Mouse (Mus musculus) stomach, embryonic 16.5 days (tissue): ENCODE measurements around the gene Gm10563. TPM values are rescaled to one million over a fixed set of nuclear protein-coding genes. Genes with fewer than 3 reads are reported as not detected.

ENCODE experiments used
- ATAC-seq: fragments of 200-750 bp; cut with Nextera tagmentation; 2 replicates; pipeline ENCODE4 v1.8.0; 2017; ENCODE audit warnings: moderate number of reproducible peaks, moderate TSS enrichment; ENCODE audit not compliant: insufficient read depth, low FRiP score
- H3K27ac ChIP-seq: fragments of 300-500 bp; sonication (generic); 2 replicates; pipeline ENCODE4 v1.5.1; 2014; ENCODE audit warnings: low read length
- H3K27me3 ChIP-seq: fragments of 300-500 bp; sonication (generic); 2 replicates; pipeline ENCODE4 v1.6.1; 2014; ENCODE audit warnings: low read length, control low read depth, mixed read lengths; ENCODE audit not compliant: control insufficient read depth, insufficient read depth
- H3K36me3 ChIP-seq: fragments of 300-500 bp; sonication (generic); 2 replicates; pipeline ENCODE4 v1.6.1; 2014; ENCODE audit warnings: low read length; ENCODE audit not compliant: control insufficient read depth, insufficient read depth
- H3K4me1 ChIP-seq: fragments of 300-500 bp; sonication (generic); 2 replicates; pipeline ENCODE4 v1.6.1; 2014; ENCODE audit warnings: low read length, control low read depth, mixed read lengths; ENCODE audit not compliant: control insufficient read depth, insufficient read depth
- H3K4me2 ChIP-seq: fragments of 300-500 bp; sonication (generic); 2 replicates; pipeline ENCODE4 v1.6.1; 2014; ENCODE audit warnings: low read depth, low read length, mixed read lengths
- H3K4me3 ChIP-seq: fragments of 300-500 bp; sonication (generic); replicated peaks from 2 replicates; pipeline ENCODE4 v1.5.1; 2014; ENCODE audit warnings: mild to moderate bottlenecking, low read length
- H3K9ac ChIP-seq: fragments of 300-500 bp; sonication (generic); 2 replicates; pipeline ENCODE4 v1.6.1; 2014; ENCODE audit warnings: low read length
- H3K9me3 ChIP-seq: fragments of 300-500 bp; sonication (generic); replicated peaks from 2 replicates; pipeline ENCODE4 v1.6.1; 2016; ENCODE audit warnings: low read length, control low read depth; ENCODE audit not compliant: control insufficient read depth
- WGBS: fragments of 180-500 bp; shearing (Covaris S2); extraction: QIAGEN DNeasy Blood & Tissue Kit; methylation state at CpG from one replicate; pipeline ENCODE4 v1.1.7; 2014; 5-methylcytosine and 5-hydroxymethylcytosine counted together
- polyA plus RNA-seq: library from polyadenylated mRNA; unstranded; fragments of >200 nt; fragmentation: Nextera tagmentation; extraction: Ambion mirVana; gene quantifications from 2 replicates; pipeline ENCODE4 v1.2.1, GENCODE M21; 2015

Gm10563 gene
- polyA plus RNA-seq, 1 experiment from 2014 or later, result not detected

- no peak overlapping the region for H3K4me3 ChIP-seq
- no peak overlapping the region for H3K27ac ChIP-seq
- whole genome bisulfite sequencing, result 26% methylated on average over 1 of the region's 1 CpGs
- peaks cover 8% of the 10 kb centered on the region; the same call in 1 of the 2 replicates for H3K36me3 ChIP-seq
- no peak for ATAC-seq
- no peaks in the 10 kb centered on the region for H3K9me3 ChIP-seq
- H3K4me2 ChIP-seq, result no peak overlapping the region
- H3K27me3 ChIP-seq, result no peaks in the 10 kb centered on the region
- H3K9ac ChIP-seq, result no peak overlapping the region
- no peaks in the 10 kb centered on the region for H3K4me1 ChIP-seq
These were observed 51.4 kb downstream of the Gm10563 start for GRCm38 (mm10) chr4:155593780-155594179.

- Histone ChIP-seq H3K4me2 (no peak overlapping the region), H3K4me1 (no peaks in the 10 kb centered on the region), H3K9me3 (no peaks in the 10 kb centered on the region), H3K4me3 (no peak overlapping the region), H3K36me3 (peaks cover 12% of the 10 kb centered on the region; the same call in 1 of the 2 replicates), H3K27ac (no peak overlapping the region), H3K27me3 (no peaks in the 10 kb centered on the region), H3K9ac (no peak overlapping the region)
- WGBS, result 73% methylated on average over 7 of the region's 7 CpGs
- no peak for ATAC-seq
These were observed 54.0 kb downstream of the Gm10563 start for GRCm38 (mm10) chr4:155591012-155591719.

- Histone ChIP-seq H3K27ac (no peak overlapping the region), H3K4me2 (no peak overlapping the region), H3K9ac (no peak overlapping the region), H3K9me3 (no peaks in the 10 kb centered on the region), H3K36me3 (peaks cover 25% of the 10 kb centered on the region), H3K27me3 (no peaks in the 10 kb centered on the region), H3K4me1 (no peaks in the 10 kb centered on the region), H3K4me3 (no peak overlapping the region)
- 93% methylated on average over 5 of the region's 5 CpGs for WGBS
- no peak for ATAC-seq
These were observed 55.9 kb downstream of the Gm10563 start for GRCm38 (mm10) chr4:155589356-155589755.

- Histone ChIP-seq H3K4me3 (no peak overlapping the region), H3K4me2 (no peak overlapping the region), H3K4me1 (no peaks in the 10 kb centered on the region), H3K27ac (peak overlapping the region; percentile 34; the same call in 1 of the 2 replicates), H3K9ac (no peak overlapping the region), H3K27me3 (no peaks in the 10 kb centered on the region), H3K9me3 (no peaks in the 10 kb centered on the region), H3K36me3 (peaks cover 19% of the 10 kb centered on the region; the same call in 1 of the 2 replicates)
- WGBS, result 77% methylated on average over 6 of the region's 6 CpGs
- peak; percentile 80 for ATAC-seq
These were observed 62.8 kb downstream of the Gm10563 start for GRCm38 (mm10) chr4:155582279-155582905.

- 49% methylated on average over 1 of the region's 1 CpGs for WGBS
- ATAC-seq, result no peak
These were observed 64.8 kb downstream of the Gm10563 start for GRCm38 (mm10) chr4:155580420-155580819.

GRCm38 (mm10) chr4:155578336-155579125, 66.7 kb downstream of the Gm10563 start:
- WGBS, result 80% methylated on average over 7 of the region's 7 CpGs
- Histone ChIP-seq H3K4me3 (no peak overlapping the region), H3K27me3 (no peaks in the 10 kb centered on the region), H3K27ac (no peak overlapping the region), H3K9ac (no peak overlapping the region; the same call in 1 of the 2 replicates), H3K4me1 (no peaks in the 10 kb centered on the region), H3K9me3 (no peaks in the 10 kb centered on the region), H3K36me3 (no peaks in the 10 kb centered on the region), H3K4me2 (no peak overlapping the region)
- ATAC-seq, result no peak

More at GRCm38 (mm10) chr4:155580420-155580819, 64.8 kb downstream of the Gm10563 start:
- Histone ChIP-seq H3K4me2 (no peak overlapping the region), H3K27me3 (no peaks in the 10 kb centered on the region), H3K4me1 (no peaks in the 10 kb centered on the region), H3K9me3 (no peaks in the 10 kb centered on the region), H3K36me3 (peaks cover 16% of the 10 kb centered on the region; the same call in 1 of the 2 replicates), H3K9ac (no peak overlapping the region), H3K27ac (no peak overlapping the region), H3K4me3 (no peak overlapping the region)

GRCm38 (mm10) chr4:155577741-155578140, 67.5 kb downstream of the Gm10563 start:
- Histone ChIP-seq H3K9ac (no peak overlapping the region), H3K27ac (no peak overlapping the region), H3K4me2 (no peak overlapping the region), H3K4me3 (no peak overlapping the region), H3K9me3 (no peaks in the 10 kb centered on the region), H3K36me3 (no peaks in the 10 kb centered on the region), H3K27me3 (no peaks in the 10 kb centered on the region), H3K4me1 (no peaks in the 10 kb centered on the region)
- ATAC-seq, result no peak
- WGBS, result 72% methylated on average over 5 of the region's 5 CpGs

GRCm38 (mm10) chr4:155577132-155577531, 68.1 kb downstream of the Gm10563 start:
- no peaks in the 10 kb centered on the region for H3K27me3 ChIP-seq
- H3K9ac ChIP-seq, result no peak overlapping the region
- no peak overlapping the region for H3K4me2 ChIP-seq
- ATAC-seq, result no peak
- no peaks in the 10 kb centered on the region for H3K36me3 ChIP-seq
- H3K9me3 ChIP-seq, result no peaks in the 10 kb centered on the region
- no peak overlapping the region for H3K4me3 ChIP-seq
- WGBS, result 89% methylated on average over 9 of the region's 9 CpGs
- no peak overlapping the region for H3K27ac ChIP-seq
- no peaks in the 10 kb centered on the region for H3K4me1 ChIP-seq

GRCm38 (mm10) chr4:155575521-155575920, 69.7 kb downstream of the Gm10563 start:
- Histone ChIP-seq H3K4me1 (no peaks in the 10 kb centered on the region), H3K4me2 (no peak overlapping the region), H3K4me3 (no peak overlapping the region), H3K27ac (no peak overlapping the region), H3K9me3 (no peaks in the 10 kb centered on the region), H3K36me3 (no peaks in the 10 kb centered on the region), H3K9ac (no peak overlapping the region), H3K27me3 (no peaks in the 10 kb centered on the region)
- no peak for ATAC-seq
- WGBS, result 89% methylated on average over 8 of the region's 8 CpGs
